Mouse (Mus musculus) small intestine, adult 2 months (tissue): ENCODE measurements around the gene Serpina1b.
"Not testable (repeated sequence)": the region's sequence is repeated elsewhere in the genome, so short reads cannot be mapped to it uniquely, and the experiment has no call there.

ENCODE experiments used
- CTCF ChIP-seq: fragments of 200-500 bp; IDR thresholded peaks from 2 replicates; pipeline ENCODE4 v1.5.1; 2012; ENCODE audit warnings: low read depth, mild to moderate bottlenecking, control low read depth, inconsistent platforms, low read length, moderate library complexity, mixed read lengths; ENCODE audit not compliant: insufficient replicate concordance, insufficient read length; ENCODE audit errors: extremely low read depth
- POLR2A ChIP-seq: fragments of 200-500 bp; IDR thresholded peaks from 2 replicates; pipeline ENCODE4 v1.6.1; 2012; ENCODE audit warnings: low read depth, mild to moderate bottlenecking, control low read depth, inconsistent platforms, low read length, moderate library complexity

DNA sequence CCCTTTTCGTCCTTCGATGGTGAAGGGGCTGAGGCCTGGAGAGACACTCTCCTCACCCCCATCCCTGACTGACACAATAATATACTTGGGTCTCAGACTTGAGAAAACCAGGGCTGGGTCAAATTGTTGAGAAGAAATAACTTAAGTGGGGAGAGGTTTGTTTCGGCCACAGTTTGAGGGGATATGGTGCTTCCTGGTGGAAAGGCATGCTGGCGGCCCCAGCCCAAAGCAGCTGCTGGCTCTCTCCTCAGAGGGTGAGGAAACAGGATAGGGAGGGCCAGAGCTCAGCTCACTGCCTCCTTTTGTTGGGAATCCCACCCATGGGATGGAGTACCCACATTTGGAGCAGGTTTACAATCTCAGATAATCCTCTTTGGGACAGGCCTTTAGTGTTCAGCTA, 94.6 kb downstream of the Serpina1b start:
- not testable (repeated sequence) for TF ChIP-seq POLR2A, CTCF
